Mouse (Mus musculus): ENCODE measurements around the gene Myo9b. TPM values are rescaled to one million over a fixed set of nuclear protein-coding genes. Genes with fewer than 3 reads are reported as not detected.
"Not testable (repeated sequence)": the region's sequence is repeated elsewhere in the genome, so short reads cannot be mapped to it uniquely, and the experiment has no call there.

The Myo9b gene
- polyA plus RNA-seq, 1 experiment from 2014 or later = 17.4 TPM

GRCm38 (mm10) chr8:71271630-71272029, 884 bp upstream of the Myo9b start:
- no peak overlapping the region for H3K27ac ChIP-seq (ENCODE audit: low read depth, low read length)

GRCm38 (mm10) chr8:71273151-71273510, 617 bp downstream of the Myo9b start:
- Histone ChIP-seq H3K9ac (ENCODE audit: low read depth, low read length) (peak overlapping the region; percentile 67), H3K9me3 (ENCODE audit: control insufficient read depth, low read length) (no peaks in the 10 kb centered on the region), H3K4me3 (ENCODE audit: low read depth, low read length) (peak overlapping the region; percentile 61), H3K36me3 (ENCODE audit: control insufficient read depth, insufficient read depth, low read length) (no peaks in the 10 kb centered on the region), H3K27ac (ENCODE audit: low read depth, low read length) (peak overlapping the region; percentile 71; the same call in 1 of the 2 replicates), H3K4me1 (replicated peaks; ENCODE audit: control insufficient read depth, insufficient read depth, low read length) (peaks cover 6% of the 10 kb centered on the region; the same call in 1 of the 2 replicates), H3K4me2 (replicated peaks; ENCODE audit: low read depth, low read length) (peak overlapping the region; percentile 62), H3K27me3 (ENCODE audit: control insufficient read depth, insufficient read depth, low read length) (no peaks in the 10 kb centered on the region)
- DNase-seq (ENCODE audit: low spot score) (no peak), ATAC-seq (ENCODE audit: low FRiP score) (no peak)
- 2% methylated on average over 13 of the region's 14 CpGs for WGBS

More at GRCm38 (mm10) chr8:71271630-71272029, 884 bp upstream of the Myo9b start:
- H3K4me3 ChIP-seq (ENCODE audit: low read depth, low read length) = peak overlapping the region; percentile 61
- ATAC-seq (ENCODE audit: low FRiP score) (peak; percentile 0; the same call in 1 of the 2 replicates), DNase-seq (ENCODE audit: low spot score) (no peak)
- no peaks in the 10 kb centered on the region for H3K9me3 ChIP-seq (ENCODE audit: control insufficient read depth, low read length)
- no peaks in the 10 kb centered on the region for H3K36me3 ChIP-seq (ENCODE audit: control insufficient read depth, insufficient read depth, low read length)
- peak overlapping the region; percentile 72 for H3K4me2 ChIP-seq (replicated peaks; ENCODE audit: low read depth, low read length)
- H3K4me1 ChIP-seq (replicated peaks; ENCODE audit: control insufficient read depth, insufficient read depth, low read length) = peaks cover 6% of the 10 kb centered on the region; the same call in 1 of the 2 replicates
- 24% methylated on average over 5 of the region's 5 CpGs for WGBS
- H3K9ac ChIP-seq (ENCODE audit: low read depth, low read length) = peak overlapping the region; percentile 72
- no peaks in the 10 kb centered on the region for H3K27me3 ChIP-seq (ENCODE audit: control insufficient read depth, insufficient read depth, low read length)

GRCm38 (mm10) chr8:71274478-71274877, 2.0 kb downstream of the Myo9b start:
- no peak overlapping the region for H3K4me2 ChIP-seq (replicated peaks; ENCODE audit: low read depth, low read length)
- peaks cover 6% of the 10 kb centered on the region; the same call in 1 of the 2 replicates for H3K4me1 ChIP-seq (replicated peaks; ENCODE audit: control insufficient read depth, insufficient read depth, low read length)
- ATAC-seq (ENCODE audit: low FRiP score) (no peak), DNase-seq (ENCODE audit: low spot score) (no peak)
- H3K9me3 ChIP-seq (ENCODE audit: control insufficient read depth, low read length) = no peaks in the 10 kb centered on the region
- H3K27me3 ChIP-seq (ENCODE audit: control insufficient read depth, insufficient read depth, low read length) = no peaks in the 10 kb centered on the region
- no peak overlapping the region for H3K27ac ChIP-seq (ENCODE audit: low read depth, low read length)
- no peak overlapping the region for H3K4me3 ChIP-seq (ENCODE audit: low read depth, low read length)
- no peaks in the 10 kb centered on the region for H3K36me3 ChIP-seq (ENCODE audit: control insufficient read depth, insufficient read depth, low read length)
- no peak overlapping the region for H3K9ac ChIP-seq (ENCODE audit: low read depth, low read length)

GRCm38 (mm10) chr8:71276166-71276565, 3.7 kb downstream of the Myo9b start:
- DNase-seq (ENCODE audit: low spot score) (no peak), ATAC-seq (ENCODE audit: low FRiP score) (no peak)
- H3K9me3 ChIP-seq (ENCODE audit: control insufficient read depth, low read length) = no peaks in the 10 kb centered on the region
- H3K4me3 ChIP-seq (ENCODE audit: low read depth, low read length) = no peak overlapping the region
- H3K27ac ChIP-seq (ENCODE audit: low read depth, low read length) = no peak overlapping the region
- H3K36me3 ChIP-seq (ENCODE audit: control insufficient read depth, insufficient read depth, low read length) = no peaks in the 10 kb centered on the region
- 81% methylated on average over 3 of the region's 3 CpGs for WGBS
- no peaks in the 10 kb centered on the region for H3K27me3 ChIP-seq (ENCODE audit: control insufficient read depth, insufficient read depth, low read length)
- H3K4me1 ChIP-seq (replicated peaks; ENCODE audit: control insufficient read depth, insufficient read depth, low read length) = peaks cover 5% of the 10 kb centered on the region; the same call in 1 of the 2 replicates
- no peak overlapping the region for H3K9ac ChIP-seq (ENCODE audit: low read depth, low read length)
- no peak overlapping the region for H3K4me2 ChIP-seq (replicated peaks; ENCODE audit: low read depth, low read length)

GRCm38 (mm10) chr8:71279409-71279808, 6.9 kb downstream of the Myo9b start:
- H3K4me3 ChIP-seq (ENCODE audit: low read depth, low read length); ATAC-seq (ENCODE audit: low FRiP score); H3K36me3 ChIP-seq (ENCODE audit: control insufficient read depth, insufficient read depth, low read length); H3K4me2 ChIP-seq (replicated peaks; ENCODE audit: low read depth, low read length); H3K27me3 ChIP-seq (ENCODE audit: control insufficient read depth, insufficient read depth, low read length); H3K27ac ChIP-seq (ENCODE audit: low read depth, low read length); DNase-seq (ENCODE audit: low spot score); H3K4me1 ChIP-seq (replicated peaks; ENCODE audit: control insufficient read depth, insufficient read depth, low read length); H3K9ac ChIP-seq (ENCODE audit: low read depth, low read length); H3K9me3 ChIP-seq (ENCODE audit: control insufficient read depth, low read length): not testable (repeated sequence)
- 92% methylated on average over 1 of the region's 1 CpGs for WGBS

GRCm38 (mm10) chr8:71281731-71282130, 9.2 kb downstream of the Myo9b start:
- not testable (repeated sequence) for H3K9me3 ChIP-seq (ENCODE audit: control insufficient read depth, low read length); H3K27me3 ChIP-seq (ENCODE audit: control insufficient read depth, insufficient read depth, low read length); ATAC-seq (ENCODE audit: low FRiP score); H3K27ac ChIP-seq (ENCODE audit: low read depth, low read length); H3K4me2 ChIP-seq (replicated peaks; ENCODE audit: low read depth, low read length); H3K4me3 ChIP-seq (ENCODE audit: low read depth, low read length); H3K9ac ChIP-seq (ENCODE audit: low read depth, low read length); H3K4me1 ChIP-seq (replicated peaks; ENCODE audit: control insufficient read depth, insufficient read depth, low read length); H3K36me3 ChIP-seq (ENCODE audit: control insufficient read depth, insufficient read depth, low read length); DNase-seq (ENCODE audit: low spot score)
- WGBS = 81% methylated on average over 1 of the region's 1 CpGs

GRCm38 (mm10) chr8:71282621-71283020, 10.1 kb downstream of the Myo9b start:
- no peaks in the 10 kb centered on the region for H3K9me3 ChIP-seq (ENCODE audit: control insufficient read depth, low read length)
- no peak overlapping the region for H3K4me2 ChIP-seq (replicated peaks; ENCODE audit: low read depth, low read length)
- H3K36me3 ChIP-seq (ENCODE audit: control insufficient read depth, insufficient read depth, low read length) = no peaks in the 10 kb centered on the region
- H3K4me3 ChIP-seq (ENCODE audit: low read depth, low read length) = no peak overlapping the region
- no peaks in the 10 kb centered on the region for H3K4me1 ChIP-seq (replicated peaks; ENCODE audit: control insufficient read depth, insufficient read depth, low read length)
- no peak overlapping the region for H3K9ac ChIP-seq (ENCODE audit: low read depth, low read length)
- 91% methylated on average over 5 of the region's 5 CpGs for WGBS
- ATAC-seq (ENCODE audit: low FRiP score) (no peak), DNase-seq (ENCODE audit: low spot score) (no peak)
- H3K27ac ChIP-seq (ENCODE audit: low read depth, low read length) = no peak overlapping the region
- no peaks in the 10 kb centered on the region for H3K27me3 ChIP-seq (ENCODE audit: control insufficient read depth, insufficient read depth, low read length)

- H3K4me3 ChIP-seq (ENCODE audit: low read depth, low read length); H3K4me2 ChIP-seq (replicated peaks; ENCODE audit: low read depth, low read length); H3K36me3 ChIP-seq (ENCODE audit: control insufficient read depth, insufficient read depth, low read length); H3K27ac ChIP-seq (ENCODE audit: low read depth, low read length); H3K9me3 ChIP-seq (ENCODE audit: control insufficient read depth, low read length); ATAC-seq (ENCODE audit: low FRiP score); H3K27me3 ChIP-seq (ENCODE audit: control insufficient read depth, insufficient read depth, low read length); H3K9ac ChIP-seq (ENCODE audit: low read depth, low read length); H3K4me1 ChIP-seq (replicated peaks; ENCODE audit: control insufficient read depth, insufficient read depth, low read length); DNase-seq (ENCODE audit: low spot score): not testable (repeated sequence)
- WGBS = 91% methylated on average over 2 of the region's 2 CpGs
Measured at GRCm38 (mm10) chr8:71286223-71286622, 13.7 kb downstream of the Myo9b start.

- WGBS = 64% methylated on average over 3 of the region's 3 CpGs
- Histone ChIP-seq H3K4me2 (replicated peaks; ENCODE audit: low read depth, low read length) (no peak overlapping the region), H3K9ac (ENCODE audit: low read depth, low read length) (no peak overlapping the region), H3K27me3 (ENCODE audit: control insufficient read depth, insufficient read depth, low read length) (no peaks in the 10 kb centered on the region), H3K36me3 (ENCODE audit: control insufficient read depth, insufficient read depth, low read length) (peaks cover 6% of the 10 kb centered on the region; the same call in 1 of the 2 replicates), H3K4me3 (ENCODE audit: low read depth, low read length) (no peak overlapping the region), H3K9me3 (ENCODE audit: control insufficient read depth, low read length) (no peaks in the 10 kb centered on the region), H3K4me1 (replicated peaks; ENCODE audit: control insufficient read depth, insufficient read depth, low read length) (no peaks in the 10 kb centered on the region), H3K27ac (ENCODE audit: low read depth, low read length) (no peak overlapping the region)
- ATAC-seq (ENCODE audit: low FRiP score) = no peak
- DNase-seq (ENCODE audit: low spot score) = no peak
Measured at GRCm38 (mm10) chr8:71288441-71288949, 16.0 kb downstream of the Myo9b start.

Data from hindbrain, embryonic 11.5 days (tissue).